Mouse (Mus musculus): ENCODE measurements around the gene Foxa3.

Foxa3 gene

DNA sequence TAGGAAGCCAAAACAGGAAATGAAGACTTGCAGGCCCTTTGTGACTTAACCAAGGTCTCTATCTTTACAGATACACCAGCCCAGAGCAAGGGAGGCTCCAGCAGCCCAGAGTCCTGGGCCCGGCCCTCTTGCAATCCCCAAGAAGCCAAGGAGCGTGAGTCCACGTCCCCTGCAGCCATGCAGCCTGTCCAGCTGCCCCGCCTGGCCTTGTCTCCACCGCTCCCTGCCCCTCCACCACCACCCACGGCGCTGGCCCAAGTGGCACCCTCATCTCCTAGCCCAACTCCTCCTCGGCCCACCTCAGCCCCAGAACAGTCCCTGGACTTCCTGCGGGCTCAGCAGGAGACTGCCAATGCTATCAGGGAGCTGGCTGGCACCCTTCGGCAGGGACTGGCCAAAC, 22.9 kb downstream of the Foxa3 start:
- DNase-seq (ENCODE audit: low spot score in 2 of 2), result peak in 1 of 2 experiments; percentile 14

DNA sequence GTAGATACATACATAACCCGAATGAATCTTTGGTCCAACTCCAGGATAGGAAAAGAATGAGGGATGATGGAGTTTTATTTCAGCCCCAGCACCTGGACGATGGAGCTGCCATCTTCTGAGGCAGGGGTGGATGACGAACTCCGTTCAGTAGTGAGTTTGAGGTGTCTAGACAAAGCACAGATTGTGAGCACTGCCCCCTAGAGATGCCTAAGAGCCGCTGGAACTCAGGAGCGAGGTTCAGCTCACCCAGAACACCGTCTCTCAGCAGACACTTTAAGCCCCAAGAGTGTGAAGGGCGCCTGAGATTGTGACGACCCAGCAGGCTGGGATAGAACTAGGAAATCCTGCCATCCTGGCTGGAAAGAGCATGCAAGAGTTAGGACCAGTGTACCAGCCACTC, 24.5 kb downstream of the Foxa3 start:
- DNase-seq (ENCODE audit: low spot score in 2 of 2), result no peak

DNA sequence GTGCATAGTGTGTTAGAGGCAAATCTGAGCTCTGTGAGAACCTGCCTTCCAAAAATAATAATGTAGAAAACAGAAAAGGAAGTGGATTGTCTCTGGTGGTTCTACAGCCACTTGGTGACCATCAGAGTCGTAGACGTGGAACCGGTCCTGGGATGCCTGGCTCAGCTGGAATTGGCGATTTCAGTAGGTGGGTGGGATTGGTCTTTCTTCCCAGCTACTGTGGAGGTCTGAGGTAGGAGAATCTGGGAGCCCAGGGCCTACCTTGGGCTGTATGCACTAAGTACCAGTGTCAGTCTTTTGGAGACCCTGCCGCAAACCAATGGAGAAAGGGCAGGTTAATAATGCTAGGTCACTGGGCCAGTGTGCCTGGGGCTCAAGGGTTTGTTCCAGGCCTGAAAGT, 30.3 kb downstream of the Foxa3 start:
- no peak for DNase-seq (ENCODE audit: low spot score in 2 of 2)

DNA sequence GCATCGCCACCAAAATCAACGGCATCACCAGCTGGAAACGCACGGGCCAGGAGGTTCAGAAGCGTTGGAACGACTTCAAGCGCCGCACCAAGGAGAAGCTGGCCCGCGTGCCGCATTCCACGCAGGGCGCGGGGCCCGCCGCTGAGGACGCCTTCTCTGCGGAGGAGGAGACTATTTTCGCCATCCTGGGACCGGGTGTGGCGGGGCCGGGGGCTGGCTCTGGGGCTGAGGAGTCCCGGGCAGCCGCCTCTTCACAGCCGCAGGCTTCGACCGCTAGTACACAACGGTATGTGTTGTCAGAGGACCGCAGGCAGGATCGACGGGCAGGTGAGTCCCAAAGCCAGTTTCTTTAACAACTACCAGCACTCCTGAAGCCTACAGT, 31.1 kb downstream of the Foxa3 start:
- DNase-seq (ENCODE audit: low spot score in 2 of 2), result peak; percentile 13 to 25

DNA sequence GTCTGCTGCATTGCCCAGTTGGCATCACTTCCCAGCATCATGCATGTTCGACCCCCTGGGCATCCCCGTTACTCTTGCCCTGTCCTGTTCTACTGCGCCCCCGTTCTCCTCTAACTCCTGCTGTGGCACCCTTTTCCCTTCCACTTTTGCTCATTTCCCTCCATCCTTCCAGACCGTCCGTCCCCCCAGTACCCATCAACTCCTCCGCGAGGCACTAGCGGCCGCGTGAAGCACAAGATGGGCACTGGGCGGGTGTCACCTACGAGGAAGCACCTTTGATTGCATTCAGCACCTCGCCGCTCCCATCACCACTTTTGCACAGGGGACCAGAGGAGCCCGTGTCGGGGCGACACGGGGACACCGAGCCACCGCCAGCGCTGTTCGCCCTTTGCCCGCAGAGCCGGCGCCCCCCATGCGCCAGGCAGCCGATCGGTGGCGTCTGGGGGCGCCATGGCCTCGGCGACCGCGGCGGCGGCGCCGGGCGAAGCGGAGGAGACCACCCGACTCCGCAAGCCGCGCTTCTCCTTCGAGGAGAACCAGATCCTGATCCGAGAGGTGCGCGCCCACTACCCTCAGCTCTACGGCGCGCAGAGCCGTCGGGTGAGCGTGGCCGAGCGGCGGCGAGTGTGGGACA, 31.6 kb downstream of the Foxa3 start:
- peak; percentile 28 to 42 for DNase-seq (ENCODE audit: low spot score in 2 of 2)

DNA sequence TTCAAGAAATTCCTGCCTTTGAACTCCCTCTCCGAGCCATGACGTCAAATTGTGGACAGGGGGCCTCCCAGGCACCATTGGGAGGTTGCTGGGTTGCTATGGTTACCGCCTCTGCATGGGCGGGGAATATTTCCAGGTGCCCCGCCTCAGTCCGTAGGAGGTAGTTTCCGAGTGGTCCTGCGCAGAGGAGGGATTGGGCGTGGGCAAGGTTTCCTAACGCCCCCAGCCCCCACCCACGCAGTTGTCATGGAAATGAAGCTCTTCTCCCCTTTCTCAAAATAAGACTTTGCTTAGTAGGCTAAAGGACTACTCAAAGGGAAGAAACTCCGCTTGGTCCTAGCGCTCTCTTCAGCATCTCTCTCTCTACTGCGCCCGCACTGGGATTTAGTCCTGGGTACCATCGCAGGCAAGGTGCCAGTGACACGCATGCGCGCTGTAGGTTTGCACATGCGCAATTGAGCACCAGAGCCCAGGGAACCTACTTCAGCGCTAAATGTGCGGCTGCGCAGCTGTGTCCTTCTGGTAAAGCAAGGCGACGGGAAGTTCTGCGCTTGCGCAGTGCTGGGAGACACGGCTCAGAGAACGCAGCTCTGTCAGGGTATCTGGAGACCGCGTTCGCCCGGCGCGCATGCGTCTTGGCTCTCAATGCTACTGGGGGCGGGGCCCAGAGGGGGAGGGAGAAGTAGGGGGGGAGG, 32.6 kb downstream of the Foxa3 start, which contains the start of gene Mypop:
Mypop (plus strand) TSS at position 645 of the 695 bp plus-strand sequence.
- peak; percentile 100 for DNase-seq (ENCODE audit: low spot score in 2 of 2)

DNA sequence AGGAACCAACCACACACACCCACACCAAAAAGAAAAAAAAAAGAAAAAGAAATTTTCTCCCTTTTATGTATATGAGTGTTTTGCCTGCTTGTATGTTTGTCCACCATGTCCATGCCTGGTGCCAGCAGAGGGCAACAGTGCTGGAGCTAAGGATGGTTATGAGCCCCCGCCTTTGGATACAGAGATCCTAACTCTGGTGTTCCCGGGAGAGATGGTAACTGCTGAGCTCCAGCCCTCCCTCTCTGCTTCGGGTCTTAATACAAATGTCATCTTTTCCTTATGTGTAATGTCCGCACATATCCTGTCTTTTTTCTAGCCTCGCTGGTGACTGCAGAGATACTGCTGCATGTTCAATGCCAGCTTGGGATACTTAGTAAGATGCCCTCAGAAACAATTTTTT, 33.3 kb downstream of the Foxa3 start:
- no peak for DNase-seq (ENCODE audit: low spot score in 2 of 2)

DNA sequence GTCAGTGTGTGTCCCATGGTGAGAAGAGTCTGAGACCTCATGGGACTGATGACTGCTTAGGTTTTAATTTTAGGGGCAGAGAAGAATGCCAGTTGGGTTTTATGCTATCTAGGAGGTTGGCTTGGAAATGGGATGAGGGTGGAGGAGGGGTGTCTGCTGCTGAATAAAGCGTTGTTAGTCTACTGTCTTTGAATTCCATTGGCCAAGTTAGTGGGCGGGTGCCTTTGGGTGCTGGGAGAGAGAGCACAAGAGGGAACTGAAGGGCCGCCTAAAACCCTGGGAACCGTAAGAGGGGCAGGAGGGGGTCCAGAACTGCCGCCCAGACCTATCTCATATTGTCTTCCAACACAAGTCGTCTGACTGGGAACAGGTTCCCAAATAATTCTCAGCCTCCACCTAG, 34.6 kb downstream of the Foxa3 start:
- no peak for DNase-seq (ENCODE audit: low spot score in 2 of 2)

DNA sequence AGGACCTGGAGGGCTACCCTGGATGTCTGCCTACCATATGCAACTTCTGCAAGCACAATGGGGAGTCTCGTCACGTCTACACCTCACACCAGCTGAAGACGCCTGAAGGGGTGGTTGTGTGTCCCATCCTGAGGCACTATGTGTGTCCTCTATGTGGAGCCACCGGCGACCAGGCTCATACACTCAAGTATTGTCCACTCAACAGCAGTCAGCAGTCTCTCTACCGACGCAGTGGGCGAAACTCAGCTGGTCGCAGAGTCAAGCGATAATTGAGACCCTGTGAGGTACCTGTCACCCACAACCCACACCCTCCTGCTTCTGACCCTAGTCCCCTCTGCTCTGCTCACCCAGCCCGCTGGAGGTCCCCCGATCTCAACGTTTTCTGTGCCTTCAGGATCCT, 35.6 kb downstream of the Foxa3 start:
- DNase-seq (ENCODE audit: low spot score in 2 of 2), result no peak

DNA sequence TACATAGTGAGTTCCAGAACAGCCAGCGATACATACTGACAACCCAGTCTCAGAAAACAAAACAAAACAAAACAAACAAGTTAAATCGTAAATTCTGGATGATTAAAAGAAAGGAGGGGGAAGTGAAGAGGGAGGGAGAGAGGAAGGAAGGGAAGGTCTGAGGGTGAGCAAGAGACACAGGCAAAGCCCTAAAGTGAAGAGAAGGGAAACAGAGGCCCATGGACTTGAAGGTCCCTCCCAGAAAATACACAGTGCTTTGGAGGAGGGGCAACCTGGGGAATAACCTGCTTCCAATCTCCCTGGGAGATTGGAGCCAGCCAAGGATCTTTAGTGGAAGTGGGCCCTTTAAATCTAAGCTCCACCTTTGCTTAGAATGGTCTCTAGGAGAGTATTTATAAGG, 36.2 kb downstream of the Foxa3 start, which contains the start of gene Nanos2:
Nanos2 (plus strand) TSS at position 301 of the 400 bp plus-strand sequence.
- DNase-seq (ENCODE audit: low spot score in 2 of 2), result no peak

DNA sequence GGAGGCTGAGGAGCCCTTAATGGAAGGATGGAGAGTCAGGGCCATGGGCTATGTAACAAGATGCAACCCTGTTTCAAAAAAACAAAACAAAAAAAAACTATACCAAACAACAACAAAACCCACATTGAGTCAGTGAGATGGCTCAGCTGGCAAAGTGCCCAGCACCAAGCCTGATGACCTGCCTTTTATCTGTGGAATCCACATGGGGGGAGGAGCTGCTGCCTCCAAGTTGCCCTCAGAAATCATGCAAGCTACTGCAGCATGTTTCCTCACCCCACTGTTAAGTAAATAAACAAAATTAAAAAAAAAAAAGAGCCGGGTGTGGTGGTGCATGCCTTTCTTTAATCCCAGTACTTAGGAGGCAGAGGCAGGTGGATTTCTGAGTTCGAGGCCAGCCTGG, 36.8 kb downstream of the Foxa3 start:
- no peak for DNase-seq (ENCODE audit: low spot score in 2 of 2)

DNA sequence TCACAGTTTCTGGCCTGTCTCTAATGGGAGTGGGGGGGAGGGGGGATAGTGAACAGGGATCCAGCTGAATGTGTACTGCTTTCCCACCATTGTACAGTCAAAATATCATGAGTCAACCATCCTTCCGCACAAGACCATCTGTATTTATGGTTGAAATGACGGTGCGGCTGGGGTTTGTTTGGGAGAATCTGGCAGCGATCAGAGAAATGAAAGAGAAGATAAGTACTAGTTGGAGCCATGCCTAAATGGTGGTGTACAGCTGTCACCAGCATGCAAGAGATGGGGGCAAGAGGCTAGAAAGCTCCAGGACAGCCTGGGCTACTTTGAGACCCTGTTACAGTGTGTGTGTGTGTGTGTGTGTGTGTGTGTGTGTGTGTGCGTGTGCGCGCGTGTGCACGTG, 45.0 kb downstream of the Foxa3 start:
- DNase-seq (ENCODE audit: low spot score in 2 of 2), result no peak

DNA sequence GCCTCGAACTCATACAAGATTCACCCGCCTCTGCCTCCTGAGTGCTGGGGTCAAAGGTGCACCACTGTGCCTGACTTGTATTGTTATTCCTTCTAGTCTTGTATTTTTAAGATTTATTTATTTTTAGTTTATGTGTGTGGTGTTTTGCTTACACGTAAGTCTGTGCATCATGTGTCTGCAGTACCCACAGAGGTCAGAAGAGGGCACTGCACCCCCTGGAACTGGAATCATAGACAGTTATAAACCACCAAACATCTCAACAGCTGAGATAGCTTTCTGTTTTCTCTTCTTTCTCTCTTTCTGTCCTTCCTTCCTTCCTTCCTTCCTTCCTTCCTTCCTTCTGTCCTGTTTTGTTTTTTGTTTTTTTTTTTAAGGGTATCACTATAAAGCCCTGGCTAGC, 52.4 kb downstream of the Foxa3 start:
- no peak for DNase-seq (ENCODE audit: low spot score in 2 of 2)

DNA sequence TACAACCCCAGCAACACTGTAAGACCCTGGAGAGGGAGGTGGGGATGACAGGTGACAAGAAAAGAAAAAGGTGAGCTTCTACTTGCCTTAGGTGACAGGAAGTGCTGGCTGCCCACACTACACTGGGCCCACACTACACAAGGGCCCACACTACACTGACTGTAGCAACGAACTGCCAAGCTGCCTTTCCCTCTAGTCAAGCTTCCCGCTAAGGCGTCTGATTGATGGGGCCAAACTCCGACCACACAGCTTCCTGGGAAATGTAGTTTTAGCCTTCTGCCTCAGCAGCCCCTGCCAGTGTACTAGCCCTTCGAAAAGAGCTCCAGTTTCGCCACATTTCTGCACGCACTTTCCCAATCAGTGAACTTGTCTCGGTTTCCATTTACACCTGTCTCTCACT, 55.7 kb downstream of the Foxa3 start:
- no peak for DNase-seq (ENCODE audit: low spot score in 2 of 2)

DNA sequence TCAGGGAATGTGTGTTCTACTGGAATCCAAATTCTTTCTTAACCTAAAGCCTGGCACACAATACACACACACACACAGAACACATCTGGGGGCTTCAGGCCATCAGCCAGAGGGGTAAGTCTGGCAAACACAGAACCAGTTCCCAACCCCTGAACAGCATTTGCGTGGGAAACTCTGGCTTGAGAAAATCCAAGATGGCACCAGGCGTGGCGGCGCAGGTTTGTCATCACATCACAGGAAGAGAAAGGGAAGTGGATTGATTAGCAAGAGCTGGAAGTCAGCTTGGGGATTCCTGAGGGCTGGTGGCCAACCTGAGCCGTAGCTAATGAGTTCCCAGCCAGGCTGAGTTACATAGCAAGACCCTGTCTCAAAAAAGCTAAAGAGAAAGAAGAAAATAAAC, 58.0 kb downstream of the Foxa3 start:
- no peak for DNase-seq (ENCODE audit: low spot score in 2 of 2)

DNA sequence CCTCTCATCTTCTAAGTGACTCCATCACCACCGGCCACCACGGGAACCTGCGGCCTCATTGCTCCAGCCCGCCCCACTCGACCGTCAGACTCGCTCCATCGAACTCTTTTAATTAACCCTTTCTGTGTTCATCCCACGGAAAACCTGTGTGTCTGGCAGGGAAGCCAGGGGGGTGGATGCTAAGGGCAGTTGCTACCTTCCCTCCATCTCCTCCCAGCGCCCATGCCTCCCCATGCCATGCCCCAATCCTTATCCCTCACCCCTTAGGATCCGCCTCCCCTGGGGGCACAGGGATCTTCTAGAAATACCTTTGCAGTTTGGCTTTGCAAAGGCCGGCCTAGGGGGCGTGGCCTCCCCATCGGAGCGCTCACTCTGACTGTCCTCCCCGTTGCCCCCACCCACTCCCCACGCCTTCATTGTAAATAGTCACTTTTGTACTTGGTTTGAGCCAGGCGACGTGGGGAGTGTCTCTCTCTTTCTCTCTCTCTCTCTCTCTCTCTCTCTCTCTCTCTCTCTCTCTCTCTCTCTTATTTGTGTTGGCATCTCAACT, 60.0 kb downstream of the Foxa3 start:
- DNase-seq (ENCODE audit: low spot score in 2 of 2), result no peak
